Mouse (Mus musculus): Measurements from ENCODE around the gene Diablo. TPM values are rescaled to one million over a fixed set of nuclear protein-coding genes. Genes with fewer than 3 reads are reported as not detected.

Gene Diablo
- 122 and 125 TPM in 2 replicates for polyA plus RNA-seq (2015; fragmentation: Nextera tagmentation; extraction: Ambion mirVana)

DNA sequence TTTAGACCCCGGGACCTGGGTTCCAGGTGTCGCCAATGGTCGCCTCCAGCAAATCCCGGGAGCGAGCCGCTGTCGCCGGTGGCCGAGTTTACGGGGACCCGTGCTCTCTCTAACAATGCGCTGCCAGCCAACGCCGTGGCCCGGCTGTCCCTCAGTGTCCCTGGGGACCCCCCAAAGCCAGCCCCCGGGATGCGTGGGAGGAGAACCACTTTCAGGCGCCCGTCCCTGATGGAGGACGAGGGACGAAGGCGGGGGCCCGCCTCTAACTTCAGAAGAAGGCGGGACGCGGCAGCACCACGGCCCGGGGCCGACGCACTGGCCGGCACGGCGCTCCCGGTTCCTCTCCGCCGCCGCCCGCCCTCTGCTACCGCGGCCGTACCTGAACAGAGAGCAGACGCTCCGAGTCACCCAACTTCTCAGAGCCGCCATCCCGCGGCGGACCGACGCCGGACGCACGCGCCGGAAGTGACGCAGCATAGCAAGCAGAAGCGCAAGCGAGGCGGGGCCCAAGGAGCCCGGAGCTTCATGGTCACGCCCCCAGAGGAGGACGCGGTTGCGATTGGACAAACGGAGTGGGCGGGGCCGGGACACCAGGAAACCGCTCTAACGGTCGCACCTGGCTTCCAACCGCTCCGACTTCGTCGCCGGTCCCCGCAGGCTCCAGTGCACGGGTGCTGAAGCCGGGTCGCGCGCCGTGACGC is at the start of gene Diablo:
TSS of gene Diablo (minus strand) at position 485 of the 701 bp plus-strand sequence.
- no peaks in the 10 kb centered on the region for H3K27me3 ChIP-seq (ENCODE audit: insufficient read depth, low read length)
- H3K36me3 ChIP-seq (ENCODE audit: insufficient read depth, low read length): no peaks in the 10 kb centered on the region
- H3K9me3 ChIP-seq (ENCODE audit: low read length): no peaks in the 10 kb centered on the region
- H3K4me1 ChIP-seq (ENCODE audit: insufficient read depth, low read length): peaks cover 16% of the 10 kb centered on the region
- 0 out of 2 replicates have a peak within 1 kb of the TSS, but pooled peaks have one; percentile 31 for H3K27ac ChIP-seq (ENCODE audit: low read length)
- peak within 1 kb of the TSS; percentile 86 for H3K4me3 ChIP-seq (ENCODE audit: low read length)
- ATAC-seq (ENCODE audit: low FRiP score, low TSS enrichment): peak; percentile 98
- WGBS: under 1% methylated on average over 82 of the region's 82 CpGs
- peak within 1 kb of the TSS; percentile 88 for H3K9ac ChIP-seq (replicated peaks; ENCODE audit: low read length)
- peak within 1 kb of the TSS; percentile 90 for H3K4me2 ChIP-seq (replicated peaks; ENCODE audit: low read depth, low read length)

DNA sequence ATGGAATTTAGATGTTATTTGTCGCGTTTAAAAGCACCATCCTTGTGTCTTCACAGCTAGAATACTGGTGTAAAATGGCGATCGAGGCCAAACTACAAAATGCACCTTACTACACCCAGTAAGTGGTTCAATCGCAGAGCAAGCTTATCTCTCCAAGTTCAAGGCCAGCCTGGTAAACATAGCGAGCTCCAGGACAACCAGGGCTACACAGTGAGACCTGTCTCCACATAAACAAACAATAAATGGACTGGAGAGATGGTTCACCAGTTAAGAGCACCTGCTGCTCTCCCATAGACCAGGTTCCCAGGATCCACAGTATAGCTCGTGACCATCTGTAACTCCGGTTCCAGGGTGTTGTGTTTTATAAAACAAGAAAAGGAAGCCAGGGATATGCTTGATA is 49.4 kb upstream of the Diablo start:
- ATAC-seq (ENCODE audit: low FRiP score, low TSS enrichment): 0 out of 2 replicates have a peak, but pooled peaks have one; percentile 3
- peaks cover 12% of the 10 kb centered on the region for H3K36me3 ChIP-seq (ENCODE audit: insufficient read depth, low read length)
- no peak overlapping the region for H3K27ac ChIP-seq (ENCODE audit: low read length)
- peak overlapping the region; percentile 97 for H3K4me2 ChIP-seq (replicated peaks; ENCODE audit: low read depth, low read length)
- 65% methylated on average over 8 of the region's 8 CpGs for WGBS
- peaks cover 11% of the 10 kb centered on the region for H3K4me1 ChIP-seq (ENCODE audit: insufficient read depth, low read length)
- no peaks in the 10 kb centered on the region for H3K9me3 ChIP-seq (ENCODE audit: low read length)
- no peaks in the 10 kb centered on the region for H3K27me3 ChIP-seq (ENCODE audit: insufficient read depth, low read length)
- H3K4me3 ChIP-seq (ENCODE audit: low read length): peak overlapping the region; percentile 91
- H3K9ac ChIP-seq (replicated peaks; ENCODE audit: low read length): peak overlapping the region; percentile 38; the same call in 1 of the 2 replicates

GRCm38 (mm10) chr5:123572357-123573186 is 48.6 kb upstream of the Diablo start, which contains the start of gene Vps33a:
TSS of gene Vps33a (minus strand) at chr5:123573038.
- Histone ChIP-seq H3K9ac (replicated peaks; ENCODE audit: low read length) (peak within 1 kb of the TSS; percentile 81), H3K27me3 (ENCODE audit: insufficient read depth, low read length) (no peaks in the 10 kb centered on the region), H3K36me3 (ENCODE audit: insufficient read depth, low read length) (peaks cover 15% of the 10 kb centered on the region), H3K4me3 (ENCODE audit: low read length) (peak within 1 kb of the TSS; percentile 91), H3K4me2 (replicated peaks; ENCODE audit: low read depth, low read length) (peak within 1 kb of the TSS; percentile 97), H3K4me1 (ENCODE audit: insufficient read depth, low read length) (peaks cover 11% of the 10 kb centered on the region), H3K9me3 (ENCODE audit: low read length) (no peaks in the 10 kb centered on the region), H3K27ac (ENCODE audit: low read length) (peak within 1 kb of the TSS; percentile 44; the same call in 1 of the 2 replicates)
- peak; percentile 97 for ATAC-seq (ENCODE audit: low FRiP score, low TSS enrichment)
- WGBS: under 1% methylated on average over 54 of the region's 54 CpGs

DNA sequence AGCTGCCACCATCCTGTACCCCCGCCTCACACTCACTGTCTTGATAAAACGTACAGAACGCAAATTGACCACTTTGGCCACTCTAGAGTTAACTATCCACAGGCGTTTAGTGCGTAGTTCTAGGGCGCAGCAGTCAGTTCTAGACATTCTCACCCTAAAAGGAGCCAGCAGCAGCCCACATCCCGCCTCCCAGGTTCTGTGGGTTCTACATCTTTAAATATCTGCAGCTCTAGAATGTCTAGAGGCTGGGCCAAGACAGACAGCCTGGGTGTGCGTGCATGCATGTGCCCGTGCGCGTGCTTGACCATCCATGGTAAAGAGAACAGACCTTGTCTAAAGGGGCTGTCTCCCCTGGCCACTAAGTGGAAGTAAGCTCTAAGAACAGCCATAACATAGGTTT is 37.2 kb upstream of the Diablo start:
- Histone ChIP-seq H3K4me3 (ENCODE audit: low read length) (no peak overlapping the region), H3K27me3 (ENCODE audit: insufficient read depth, low read length) (no peaks in the 10 kb centered on the region), H3K4me2 (replicated peaks; ENCODE audit: low read depth, low read length) (no peak overlapping the region), H3K9ac (replicated peaks; ENCODE audit: low read length) (no peak overlapping the region), H3K9me3 (ENCODE audit: low read length) (no peaks in the 10 kb centered on the region), H3K27ac (ENCODE audit: low read length) (no peak overlapping the region), H3K4me1 (ENCODE audit: insufficient read depth, low read length) (no peaks in the 10 kb centered on the region), H3K36me3 (ENCODE audit: insufficient read depth, low read length) (peaks cover 64% of the 10 kb centered on the region)
- no peak for ATAC-seq (ENCODE audit: low FRiP score, low TSS enrichment)
- WGBS: 93% methylated on average over 11 of the region's 11 CpGs

GRCm38 (mm10) chr5:123559588-123559987 is 35.6 kb upstream of the Diablo start:
- Histone ChIP-seq H3K27me3 (ENCODE audit: insufficient read depth, low read length) (no peaks in the 10 kb centered on the region), H3K4me1 (ENCODE audit: insufficient read depth, low read length) (no peaks in the 10 kb centered on the region), H3K9ac (replicated peaks; ENCODE audit: low read length) (no peak overlapping the region), H3K27ac (ENCODE audit: low read length) (no peak overlapping the region), H3K9me3 (ENCODE audit: low read length) (no peaks in the 10 kb centered on the region), H3K4me2 (replicated peaks; ENCODE audit: low read depth, low read length) (no peak overlapping the region), H3K36me3 (ENCODE audit: insufficient read depth, low read length) (peaks cover 61% of the 10 kb centered on the region), H3K4me3 (ENCODE audit: low read length) (no peak overlapping the region)
- 87% methylated on average over 8 of the region's 8 CpGs for WGBS
- ATAC-seq (ENCODE audit: low FRiP score, low TSS enrichment): no peak

DNA sequence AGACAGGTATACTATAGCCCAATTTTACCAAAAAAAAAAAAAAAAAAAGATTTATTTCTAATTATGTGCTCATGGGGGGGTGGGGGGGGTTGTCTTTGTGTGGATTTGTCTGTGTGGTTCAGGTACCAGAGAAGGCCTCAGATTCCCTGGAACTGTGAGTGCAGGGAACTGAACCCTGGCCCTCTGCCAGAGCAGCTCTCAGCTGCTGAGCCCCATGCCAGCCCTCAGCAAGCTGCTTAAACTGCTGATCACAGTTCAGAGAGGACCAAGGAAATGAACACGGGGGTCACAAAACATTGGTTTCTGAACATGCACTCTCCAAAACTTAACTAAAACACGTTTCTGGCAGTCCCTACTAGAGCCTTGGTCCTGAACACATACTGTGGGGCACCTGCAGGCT is 32.5 kb upstream of the Diablo start:
- H3K4me2 ChIP-seq (replicated peaks; ENCODE audit: low read depth, low read length): no peak overlapping the region
- 81% methylated on average over 2 of the region's 2 CpGs for WGBS

DNA sequence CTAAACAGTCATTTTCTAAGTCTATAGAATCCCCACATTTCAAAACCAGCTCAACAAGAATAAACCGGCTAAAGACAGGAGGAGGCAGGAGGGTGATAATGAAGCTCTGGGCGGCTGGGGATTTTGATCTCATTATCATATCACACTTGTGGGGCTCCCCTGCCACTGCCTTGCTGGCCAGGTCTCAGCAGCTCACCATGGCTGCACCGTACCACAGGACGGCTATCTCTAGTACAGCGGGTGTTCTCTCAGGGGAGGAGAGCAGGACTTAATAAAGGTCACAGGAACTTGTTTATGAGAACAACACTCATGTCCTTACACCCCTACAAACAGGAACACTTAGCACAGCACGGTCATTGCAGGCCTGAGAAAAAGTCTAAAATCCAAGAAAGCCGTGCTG is 31.7 kb upstream of the Diablo start:
- ATAC-seq (ENCODE audit: low FRiP score, low TSS enrichment): no peak
- Histone ChIP-seq H3K9ac (replicated peaks; ENCODE audit: low read length) (no peak overlapping the region), H3K4me3 (ENCODE audit: low read length) (no peak overlapping the region), H3K36me3 (ENCODE audit: insufficient read depth, low read length) (peaks cover 33% of the 10 kb centered on the region), H3K27ac (ENCODE audit: low read length) (no peak overlapping the region), H3K9me3 (ENCODE audit: low read length) (no peaks in the 10 kb centered on the region), H3K4me1 (ENCODE audit: insufficient read depth, low read length) (no peaks in the 10 kb centered on the region), H3K4me2 (replicated peaks; ENCODE audit: low read depth, low read length) (no peak overlapping the region), H3K27me3 (ENCODE audit: insufficient read depth, low read length) (no peaks in the 10 kb centered on the region)
- 92% methylated on average over 7 of the region's 7 CpGs for WGBS

More for the DNA sequence above, 32.5 kb upstream of the Diablo start:
- Histone ChIP-seq H3K27me3 (ENCODE audit: insufficient read depth, low read length) (no peaks in the 10 kb centered on the region), H3K9ac (replicated peaks; ENCODE audit: low read length) (no peak overlapping the region), H3K9me3 (ENCODE audit: low read length) (no peaks in the 10 kb centered on the region), H3K4me1 (ENCODE audit: insufficient read depth, low read length) (no peaks in the 10 kb centered on the region), H3K36me3 (ENCODE audit: insufficient read depth, low read length) (peaks cover 37% of the 10 kb centered on the region), H3K4me3 (ENCODE audit: low read length) (no peak overlapping the region), H3K27ac (ENCODE audit: low read length) (no peak overlapping the region)
- ATAC-seq (ENCODE audit: low FRiP score, low TSS enrichment): no peak

DNA sequence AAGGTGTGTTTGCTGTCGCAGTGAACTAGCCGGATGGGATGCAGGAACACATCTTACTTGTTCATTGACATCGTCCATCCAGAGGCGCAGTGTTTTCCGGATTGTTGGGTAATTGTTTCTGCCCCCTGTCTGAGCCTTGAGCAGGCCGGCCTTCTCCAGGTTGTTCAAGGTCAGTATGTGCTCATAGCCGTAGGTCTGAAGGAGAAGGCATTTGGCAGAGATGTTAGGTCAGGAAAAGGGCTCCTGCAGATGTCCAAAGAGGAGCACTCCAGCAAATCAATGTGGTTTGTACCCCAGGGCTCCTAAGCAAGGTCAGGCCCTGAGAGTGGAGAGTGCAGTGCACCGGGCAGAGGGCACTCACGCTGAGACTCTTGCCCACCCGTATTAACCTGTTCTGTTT is 9.8 kb upstream of the Diablo start:
- Histone ChIP-seq H3K36me3 (ENCODE audit: insufficient read depth, low read length) (peaks cover 57% of the 10 kb centered on the region), H3K4me3 (ENCODE audit: low read length) (no peak overlapping the region), H3K4me1 (ENCODE audit: insufficient read depth, low read length) (no peaks in the 10 kb centered on the region)

DNA sequence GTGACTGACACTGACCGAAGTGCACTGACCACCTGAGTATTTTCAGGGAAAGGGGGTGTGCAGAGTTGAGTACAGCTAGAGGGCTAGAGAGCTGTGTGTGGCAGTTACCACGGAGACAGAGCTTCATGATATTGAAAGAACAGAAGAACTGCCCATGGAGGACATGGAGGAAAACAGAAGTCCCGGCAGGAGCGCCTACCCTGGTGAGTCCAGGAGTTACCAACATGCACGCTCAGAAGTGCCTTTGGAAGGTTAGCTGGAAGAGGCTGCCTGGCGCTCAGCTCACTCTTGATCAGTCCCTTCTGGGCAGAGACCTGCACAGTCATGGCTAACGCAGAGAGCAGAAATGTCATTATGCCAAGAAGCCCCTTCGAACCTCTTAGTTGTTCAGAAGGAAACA is 6.1 kb upstream of the Diablo start:
- no peak overlapping the region for H3K4me3 ChIP-seq (ENCODE audit: low read length)
- H3K9ac ChIP-seq (replicated peaks; ENCODE audit: low read length): no peak overlapping the region
- peaks cover 52% of the 10 kb centered on the region for H3K36me3 ChIP-seq (ENCODE audit: insufficient read depth, low read length)
- no peak for ATAC-seq (ENCODE audit: low FRiP score, low TSS enrichment)
- no peak overlapping the region for H3K4me2 ChIP-seq (replicated peaks; ENCODE audit: low read depth, low read length)
- WGBS: 93% methylated on average over 8 of the region's 8 CpGs
- no peaks in the 10 kb centered on the region for H3K4me1 ChIP-seq (ENCODE audit: insufficient read depth, low read length)
- no peak overlapping the region for H3K27ac ChIP-seq (ENCODE audit: low read length)
- no peaks in the 10 kb centered on the region for H3K9me3 ChIP-seq (ENCODE audit: low read length)
- H3K27me3 ChIP-seq (ENCODE audit: insufficient read depth, low read length): no peaks in the 10 kb centered on the region

More for the DNA sequence above, 9.8 kb upstream of the Diablo start:
- no peak overlapping the region for H3K9ac ChIP-seq (replicated peaks; ENCODE audit: low read length)
- H3K27me3 ChIP-seq (ENCODE audit: insufficient read depth, low read length): no peaks in the 10 kb centered on the region
- ATAC-seq (ENCODE audit: low FRiP score, low TSS enrichment): no peak
- no peaks in the 10 kb centered on the region for H3K9me3 ChIP-seq (ENCODE audit: low read length)
- H3K27ac ChIP-seq (ENCODE audit: low read length): no peak overlapping the region
- WGBS: 95% methylated on average over 10 of the region's 10 CpGs
- no peak overlapping the region for H3K4me2 ChIP-seq (replicated peaks; ENCODE audit: low read depth, low read length)

Data from kidney, embryonic 16.5 days (tissue).